Mouse (Mus musculus): ENCODE data around the gene Klrb1b. TPM values are rescaled to one million over a fixed set of nuclear protein-coding genes. Genes with fewer than 3 reads are reported as not detected.
A peak's percentile ranks its signal among the peaks of the same experiment; 100 is the strongest.
"Not testable (repeated sequence)": the region's sequence is repeated elsewhere in the genome, so short reads cannot be mapped to it uniquely, and the experiment has no call there.

Klrb1b gene
- polyA plus RNA-seq, 1 experiment = not detected

- Histone ChIP-seq H3K4me3 (ENCODE audit: insufficient read depth, low read depth, low read length) (peak overlapping the region; percentile 52), H3K27ac (ENCODE audit: insufficient read depth, low read depth, low read length) (peak overlapping the region; percentile 42), H3K4me1 (ENCODE audit: control insufficient read depth, insufficient read depth, low read length) (peaks cover 5% of the 10 kb centered on the region; the same call in 1 of the 2 replicates)
- 4% methylated on average over 26 of the region's 26 CpGs for WGBS
- TF ChIP-seq POLR2A (IDR thresholded peaks at IDR 0.05; ENCODE audit: insufficient read depth, low read depth, low read length) (no peak), CTCF (IDR thresholded peaks at IDR 0.05; ENCODE audit: insufficient read depth, low read depth, low read length) (peak; percentile 97)
Measured at GRCm38 (mm10) chr6:128802999-128803857, 22.9 kb downstream of the Klrb1b start.

- TF ChIP-seq CTCF (IDR thresholded peaks at IDR 0.05; ENCODE audit: insufficient read depth, low read depth, low read length) (no peak), POLR2A (IDR thresholded peaks at IDR 0.05; ENCODE audit: insufficient read depth, low read depth, low read length) (no peak)
- Histone ChIP-seq H3K27ac (ENCODE audit: insufficient read depth, low read depth, low read length) (peak overlapping the region; percentile 14), H3K4me3 (ENCODE audit: insufficient read depth, low read depth, low read length) (peak overlapping the region; percentile 52), H3K4me1 (ENCODE audit: control insufficient read depth, insufficient read depth, low read length) (peaks cover 10% of the 10 kb centered on the region)
- WGBS = 7% methylated on average over 10 of the region's 10 CpGs
Measured at GRCm38 (mm10) chr6:128802557-128802956, 23.6 kb downstream of the Klrb1b start.

- 59% methylated on average over 5 of the region's 5 CpGs for WGBS
- H3K4me1 ChIP-seq (ENCODE audit: control insufficient read depth, insufficient read depth, low read length) = peaks cover 12% of the 10 kb centered on the region
- not testable (repeated sequence) for H3K27ac ChIP-seq (ENCODE audit: insufficient read depth, low read depth, low read length); H3K4me3 ChIP-seq (ENCODE audit: insufficient read depth, low read depth, low read length)
Measured at GRCm38 (mm10) chr6:128800696-128801095, 25.4 kb downstream of the Klrb1b start.

GRCm38 (mm10) chr6:128799896-128800270, 26.2 kb downstream of the Klrb1b start:
- peaks cover 12% of the 10 kb centered on the region for H3K4me1 ChIP-seq (ENCODE audit: control insufficient read depth, insufficient read depth, low read length)
- WGBS = 12% methylated on average over 7 of the region's 7 CpGs
- H3K27ac ChIP-seq (ENCODE audit: insufficient read depth, low read depth, low read length) = peak overlapping the region; percentile 60; the same call in 1 of the 2 replicates
- TF ChIP-seq CTCF (IDR thresholded peaks at IDR 0.05; ENCODE audit: insufficient read depth, low read depth, low read length) (peak; percentile 4), POLR2A (IDR thresholded peaks at IDR 0.05; ENCODE audit: insufficient read depth, low read depth, low read length) (no peak)
- H3K4me3 ChIP-seq (ENCODE audit: insufficient read depth, low read depth, low read length) = peak overlapping the region; percentile 96

GRCm38 (mm10) chr6:128799144-128799895, 26.8 kb downstream of the Klrb1b start:
- H3K4me1 ChIP-seq (ENCODE audit: control insufficient read depth, insufficient read depth, low read length) = peaks cover 12% of the 10 kb centered on the region
- TF ChIP-seq CTCF (IDR thresholded peaks at IDR 0.05; ENCODE audit: insufficient read depth, low read depth, low read length) = peak; percentile 90
- peak overlapping the region; percentile 96 for H3K4me3 ChIP-seq (ENCODE audit: insufficient read depth, low read depth, low read length)
- WGBS = under 1% methylated on average over 49 of the region's 49 CpGs
- peak overlapping the region; percentile 96 for H3K27ac ChIP-seq (ENCODE audit: insufficient read depth, low read depth, low read length)

GRCm38 (mm10) chr6:128798772-128799143, 27.4 kb downstream of the Klrb1b start:
- H3K4me3 ChIP-seq (ENCODE audit: insufficient read depth, low read depth, low read length) = peak overlapping the region; percentile 96
- WGBS = under 1% methylated on average over 20 of the region's 20 CpGs
- peaks cover 12% of the 10 kb centered on the region for H3K4me1 ChIP-seq (ENCODE audit: control insufficient read depth, insufficient read depth, low read length)
- peak overlapping the region; percentile 96 for H3K27ac ChIP-seq (ENCODE audit: insufficient read depth, low read depth, low read length)

GRCm38 (mm10) chr6:128797936-128798771, 28.0 kb downstream of the Klrb1b start:
- Histone ChIP-seq H3K27ac (ENCODE audit: insufficient read depth, low read depth, low read length) (peak overlapping the region; percentile 33; the same call in 1 of the 2 replicates), H3K4me3 (ENCODE audit: insufficient read depth, low read depth, low read length) (peak overlapping the region; percentile 45), H3K4me1 (ENCODE audit: control insufficient read depth, insufficient read depth, low read length) (peaks cover 12% of the 10 kb centered on the region)
- 11% methylated on average over 15 of the region's 15 CpGs for WGBS
- TF ChIP-seq POLR2A (IDR thresholded peaks at IDR 0.05; ENCODE audit: insufficient read depth, low read depth, low read length) (no peak), CTCF (IDR thresholded peaks at IDR 0.05; ENCODE audit: insufficient read depth, low read depth, low read length) (no peak)

GRCm38 (mm10) chr6:128797185-128797905, 28.8 kb downstream of the Klrb1b start:
- peaks cover 12% of the 10 kb centered on the region for H3K4me1 ChIP-seq (ENCODE audit: control insufficient read depth, insufficient read depth, low read length)
- 70% methylated on average over 12 of the region's 12 CpGs for WGBS
- no peak overlapping the region for H3K4me3 ChIP-seq (ENCODE audit: insufficient read depth, low read depth, low read length)
- H3K27ac ChIP-seq (ENCODE audit: insufficient read depth, low read depth, low read length) = peak overlapping the region; percentile 33; the same call in 1 of the 2 replicates
- no peak for TF ChIP-seq POLR2A (IDR thresholded peaks at IDR 0.05; ENCODE audit: insufficient read depth, low read depth, low read length)
- no peak for TF ChIP-seq CTCF (IDR thresholded peaks at IDR 0.05; ENCODE audit: insufficient read depth, low read depth, low read length)

All from olfactory bulb, adult 2 months (tissue).